Mouse (Mus musculus): ENCODE results near the gene Aldh18a1. TPM values are rescaled to one million over a fixed set of nuclear protein-coding genes. Genes with fewer than 3 reads are reported as not detected.
"Not testable (repeated sequence)": the region's sequence is repeated elsewhere in the genome, so short reads cannot be mapped to it uniquely, and the experiment has no call there.

Gene Aldh18a1
- polyA plus RNA-seq, 1 experiment from 2014 or later = 50.6 TPM

- ATAC-seq (ENCODE audit: insufficient number of reproducible peaks, low FRiP score) = no peak
- Histone ChIP-seq H3K4me1 (replicated peaks) (peaks cover 15% of the 10 kb centered on the region), H3K27ac (ENCODE audit: poor library complexity, severe bottlenecking) (no peak overlapping the region), H3K27me3 (replicated peaks) (no peaks in the 10 kb centered on the region), H3K9ac (0 out of 2 replicates have a peak overlapping the region, but pooled peaks have one; percentile 88), H3K9me3 (replicated peaks) (no peaks in the 10 kb centered on the region), H3K4me3 (peak overlapping the region; percentile 94), H3K36me3 (peaks cover 10% of the 10 kb centered on the region; the same call in 1 of the 2 replicates), H3K4me2 (peak overlapping the region; percentile 95)
- WGBS = 53% methylated on average over 7 of the region's 7 CpGs
These were observed 1.4 kb downstream of the Aldh18a1 start for GRCm38 (mm10) chr19:40586908-40587307.

GRCm38 (mm10) chr19:40581662-40582061 is 6.6 kb downstream of the Aldh18a1 start:
- ATAC-seq (ENCODE audit: insufficient number of reproducible peaks, low FRiP score) = peak; percentile 47; the same call in 1 of the 2 replicates
- 0 out of 2 replicates have a peak overlapping the region, but pooled peaks have one; percentile 26 for H3K27ac ChIP-seq (ENCODE audit: poor library complexity, severe bottlenecking)

GRCm38 (mm10) chr19:40580902-40581301 is 7.4 kb downstream of the Aldh18a1 start:
- Histone ChIP-seq H3K9ac (no peak overlapping the region), H3K9me3 (replicated peaks) (no peaks in the 10 kb centered on the region), H3K4me1 (replicated peaks) (peaks cover 20% of the 10 kb centered on the region), H3K27me3 (replicated peaks) (no peaks in the 10 kb centered on the region), H3K27ac (ENCODE audit: poor library complexity, severe bottlenecking) (no peak overlapping the region), H3K4me3 (no peak overlapping the region), H3K4me2 (no peak overlapping the region), H3K36me3 (peaks cover 43% of the 10 kb centered on the region)
- WGBS = 61% methylated on average over 2 of the region's 2 CpGs
- no peak for ATAC-seq (ENCODE audit: insufficient number of reproducible peaks, low FRiP score)

More at GRCm38 (mm10) chr19:40581662-40582061, 6.6 kb downstream of the Aldh18a1 start:
- Histone ChIP-seq H3K4me3 (no peak overlapping the region), H3K9me3 (replicated peaks) (no peaks in the 10 kb centered on the region), H3K4me1 (replicated peaks) (peaks cover 20% of the 10 kb centered on the region), H3K4me2 (no peak overlapping the region), H3K27me3 (replicated peaks) (no peaks in the 10 kb centered on the region), H3K36me3 (peaks cover 35% of the 10 kb centered on the region), H3K9ac (no peak overlapping the region)
- 19% methylated on average over 5 of the region's 5 CpGs for WGBS

- no peak overlapping the region for H3K4me3 ChIP-seq
- WGBS = 76% methylated on average over 5 of the region's 5 CpGs
- ATAC-seq (ENCODE audit: insufficient number of reproducible peaks, low FRiP score) = no peak
These were observed 12.8 kb downstream of the Aldh18a1 start for GRCm38 (mm10) chr19:40575438-40575837.

GRCm38 (mm10) chr19:40570726-40571125 is 17.5 kb downstream of the Aldh18a1 start:
- 81% methylated on average over 9 of the region's 9 CpGs for WGBS
- Histone ChIP-seq H3K4me1 (replicated peaks) (no peaks in the 10 kb centered on the region), H3K4me3 (no peak overlapping the region), H3K9ac (no peak overlapping the region), H3K4me2 (no peak overlapping the region), H3K36me3 (peaks cover 99% of the 10 kb centered on the region), H3K27ac (ENCODE audit: poor library complexity, severe bottlenecking) (no peak overlapping the region), H3K9me3 (replicated peaks) (peaks cover 12% of the 10 kb centered on the region), H3K27me3 (replicated peaks) (no peaks in the 10 kb centered on the region)
- no peak for ATAC-seq (ENCODE audit: insufficient number of reproducible peaks, low FRiP score)

More at GRCm38 (mm10) chr19:40575438-40575837, 12.8 kb downstream of the Aldh18a1 start:
- no peak overlapping the region for H3K27ac ChIP-seq (ENCODE audit: poor library complexity, severe bottlenecking)
- H3K4me1 ChIP-seq (replicated peaks) = no peaks in the 10 kb centered on the region
- peaks cover 91% of the 10 kb centered on the region for H3K36me3 ChIP-seq
- no peak overlapping the region for H3K9ac ChIP-seq
- H3K27me3 ChIP-seq (replicated peaks) = no peaks in the 10 kb centered on the region
- H3K9me3 ChIP-seq (replicated peaks) = peaks cover 5% of the 10 kb centered on the region
- no peak overlapping the region for H3K4me2 ChIP-seq

- no peak overlapping the region for H3K4me3 ChIP-seq
- no peak for ATAC-seq (ENCODE audit: insufficient number of reproducible peaks, low FRiP score)
These were observed 20.6 kb downstream of the Aldh18a1 start for GRCm38 (mm10) chr19:40567616-40568015.

GRCm38 (mm10) chr19:40563880-40564645 is 24.2 kb downstream of the Aldh18a1 start:
- Histone ChIP-seq H3K9me3 (replicated peaks) (no peaks in the 10 kb centered on the region), H3K4me1 (replicated peaks) (peaks cover 12% of the 10 kb centered on the region; the same call in 1 of the 2 replicates), H3K27ac (ENCODE audit: poor library complexity, severe bottlenecking) (peak overlapping the region; percentile 48; the same call in 1 of the 2 replicates), H3K4me3 (no peak overlapping the region), H3K9ac (no peak overlapping the region), H3K36me3 (peaks cover 72% of the 10 kb centered on the region), H3K4me2 (no peak overlapping the region), H3K27me3 (replicated peaks) (no peaks in the 10 kb centered on the region)
- ATAC-seq (ENCODE audit: insufficient number of reproducible peaks, low FRiP score) = no peak
- 59% methylated on average over 10 of the region's 10 CpGs for WGBS

More at GRCm38 (mm10) chr19:40567616-40568015, 20.6 kb downstream of the Aldh18a1 start:
- whole genome bisulfite sequencing = 72% methylated on average over 3 of the region's 3 CpGs
- Histone ChIP-seq H3K9me3 (replicated peaks) (peaks cover 12% of the 10 kb centered on the region), H3K27ac (ENCODE audit: poor library complexity, severe bottlenecking) (no peak overlapping the region), H3K36me3 (peaks cover 95% of the 10 kb centered on the region), H3K4me2 (no peak overlapping the region), H3K27me3 (replicated peaks) (no peaks in the 10 kb centered on the region), H3K4me1 (replicated peaks) (peaks cover 12% of the 10 kb centered on the region; the same call in 1 of the 2 replicates), H3K9ac (no peak overlapping the region)

- not testable (repeated sequence) for H3K9ac ChIP-seq; H3K9me3 ChIP-seq (replicated peaks); H3K27me3 ChIP-seq (replicated peaks); H3K27ac ChIP-seq (ENCODE audit: poor library complexity, severe bottlenecking)
- 0 out of 2 replicates have a peak, but pooled peaks have one; percentile 51 for ATAC-seq (ENCODE audit: insufficient number of reproducible peaks, low FRiP score)
- 54% methylated on average over 15 of the region's 31 CpGs for WGBS
- Histone ChIP-seq H3K4me3 (0 out of 2 replicates have a peak overlapping the region, but pooled peaks have one; percentile 8), H3K36me3 (peaks cover 68% of the 10 kb centered on the region), H3K4me2 (peak overlapping the region; percentile 36), H3K4me1 (replicated peaks) (peaks cover 12% of the 10 kb centered on the region; the same call in 1 of the 2 replicates)
These were observed 26.7 kb downstream of the Aldh18a1 start for GRCm38 (mm10) chr19:40561521-40561920.

- Histone ChIP-seq H3K4me2 (no peak overlapping the region), H3K27ac (ENCODE audit: poor library complexity, severe bottlenecking) (no peak overlapping the region), H3K9me3 (replicated peaks) (no peaks in the 10 kb centered on the region), H3K36me3 (peaks cover 75% of the 10 kb centered on the region), H3K27me3 (replicated peaks) (no peaks in the 10 kb centered on the region), H3K4me1 (replicated peaks) (no peaks in the 10 kb centered on the region), H3K9ac (no peak overlapping the region), H3K4me3 (no peak overlapping the region)
- WGBS = 82% methylated on average over 7 of the region's 7 CpGs
- ATAC-seq (ENCODE audit: insufficient number of reproducible peaks, low FRiP score) = no peak
These were observed 32.2 kb downstream of the Aldh18a1 start for GRCm38 (mm10) chr19:40556029-40556428.

GRCm38 (mm10) chr19:40555136-40555535 is 33.1 kb downstream of the Aldh18a1 start:
- Histone ChIP-seq H3K27me3 (replicated peaks) (no peaks in the 10 kb centered on the region), H3K4me1 (replicated peaks) (no peaks in the 10 kb centered on the region), H3K4me2 (no peak overlapping the region), H3K4me3 (no peak overlapping the region), H3K27ac (ENCODE audit: poor library complexity, severe bottlenecking) (no peak overlapping the region), H3K9ac (no peak overlapping the region), H3K9me3 (replicated peaks) (no peaks in the 10 kb centered on the region), H3K36me3 (peaks cover 83% of the 10 kb centered on the region)
- ATAC-seq (ENCODE audit: insufficient number of reproducible peaks, low FRiP score) = no peak
- WGBS = 91% methylated on average over 8 of the region's 8 CpGs

- no peak overlapping the region for H3K27ac ChIP-seq (ENCODE audit: poor library complexity, severe bottlenecking)
- no peak for ATAC-seq (ENCODE audit: insufficient number of reproducible peaks, low FRiP score)
- no peaks in the 10 kb centered on the region for H3K27me3 ChIP-seq (replicated peaks)
- WGBS = 82% methylated on average over 11 of the region's 11 CpGs
- H3K4me1 ChIP-seq (replicated peaks) = peaks cover 6% of the 10 kb centered on the region
- no peak overlapping the region for H3K9ac ChIP-seq
- no peak overlapping the region for H3K4me3 ChIP-seq
- H3K4me2 ChIP-seq = no peak overlapping the region
- H3K36me3 ChIP-seq = peaks cover 83% of the 10 kb centered on the region
- no peaks in the 10 kb centered on the region for H3K9me3 ChIP-seq (replicated peaks)
These were observed 33.9 kb downstream of the Aldh18a1 start for GRCm38 (mm10) chr19:40554343-40554742.

All from heart, embryonic 12.5 days (tissue).